Mouse (Mus musculus) cerebellum, adult 2 months (tissue): ENCODE data around the gene Phospho2.

Experiments
- CTCF ChIP-seq: fragments of 200-500 bp; IDR thresholded peaks from 2 replicates; pipeline ENCODE4 v1.5.1; 2011; ENCODE audit warnings: low read depth, mild to moderate bottlenecking, control low read depth, low read length, moderate library complexity, borderline replicate concordance; ENCODE audit not compliant: insufficient read depth
- POLR2A ChIP-seq: fragments of 200-500 bp; IDR thresholded peaks from 2 replicates; pipeline ENCODE4 v1.6.1; 2011; ENCODE audit warnings: low read length, control low read depth, borderline replicate concordance; ENCODE audit not compliant: insufficient read depth

DNA sequence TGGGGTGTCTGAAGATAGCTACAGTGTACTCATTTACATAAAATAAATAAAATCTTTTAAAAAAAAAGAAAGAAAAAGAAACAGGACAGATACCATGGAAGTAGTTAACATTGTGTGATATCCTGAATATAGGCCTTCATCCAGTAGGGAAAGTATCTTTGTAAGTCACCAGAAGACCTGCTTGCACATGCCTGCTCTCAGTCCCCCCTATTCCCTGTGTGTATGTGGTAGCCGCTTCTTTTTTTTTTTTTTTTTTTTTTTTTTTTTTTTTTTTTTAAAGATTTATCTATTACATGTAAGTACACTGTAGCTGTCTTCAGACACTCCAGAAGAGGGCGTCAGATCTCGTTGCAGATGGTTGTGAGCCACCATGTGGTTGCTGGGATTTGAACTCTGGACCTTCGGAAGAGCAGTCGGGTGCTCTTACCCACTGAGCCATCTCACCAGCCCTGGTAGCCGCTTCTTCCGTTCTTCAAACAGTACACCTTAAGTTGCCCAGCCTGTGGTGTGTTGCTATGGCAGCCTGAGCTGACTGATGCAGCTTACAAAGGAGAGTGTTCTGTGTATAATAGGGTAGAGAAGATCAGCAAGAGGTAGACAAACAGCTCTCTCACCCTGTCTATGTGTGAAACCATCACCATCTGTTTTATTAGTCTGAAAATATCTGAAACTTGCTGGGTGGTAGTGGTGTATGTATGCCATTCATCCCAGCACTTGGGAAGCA, 48.0 kb downstream of the Phospho2 start:
- TF ChIP-seq CTCF (no peak), POLR2A (no peak)
